Mouse (Mus musculus) testis, adult 2 months (tissue): ENCODE data around the gene Ctsh. TPM values are rescaled to one million over a fixed set of nuclear protein-coding genes. Genes with fewer than 3 reads are reported as not detected.
"Not testable (repeated sequence)": the region's sequence is repeated elsewhere in the genome, so short reads cannot be mapped to it uniquely, and the experiment has no call there.

Source experiments
- H3K27ac ChIP-seq: fragments of 200-500 bp; 2 replicates; pipeline ENCODE4 v1.5.1; 2012; ENCODE audit warnings: low read depth, low read length; ENCODE audit not compliant: control insufficient read depth, insufficient read depth
- H3K27me3 ChIP-seq: fragments of 200-500 bp; 2 replicates; pipeline ENCODE4 v1.6.1; 2012; ENCODE audit warnings: mild to moderate bottlenecking, low read length, moderate library complexity; ENCODE audit not compliant: control insufficient read depth, insufficient read depth
- H3K36me3 ChIP-seq: fragments of 200-500 bp; 2 replicates; pipeline ENCODE4 v1.6.1; 2012; ENCODE audit warnings: mild to moderate bottlenecking, low read length; ENCODE audit not compliant: control insufficient read depth, insufficient read depth
- H3K4me1 ChIP-seq: fragments of 200-500 bp; 2 replicates; pipeline ENCODE4 v1.6.1; 2012; ENCODE audit warnings: low read length; ENCODE audit not compliant: control insufficient read depth, insufficient read depth
- H3K4me3 ChIP-seq: fragments of 200-500 bp; 2 replicates; pipeline ENCODE4 v1.5.1; 2012; ENCODE audit warnings: low read depth, mild to moderate bottlenecking, low read length, moderate library complexity, mixed read lengths; ENCODE audit not compliant: control insufficient read depth
- CTCF ChIP-seq: fragments of 200-500 bp; IDR thresholded peaks from 2 replicates; pipeline ENCODE4 v1.5.1; 2012; ENCODE audit warnings: low read depth, mild to moderate bottlenecking, inconsistent platforms, low read length, moderate library complexity; ENCODE audit not compliant: control insufficient read depth, insufficient read depth, insufficient replicate concordance
- POLR2A ChIP-seq: fragments of 200-500 bp; IDR thresholded peaks from 2 replicates; pipeline ENCODE4 v1.6.1; 2012; ENCODE audit warnings: low read depth, mild to moderate bottlenecking, inconsistent platforms, low read length, moderate library complexity; ENCODE audit not compliant: control insufficient read depth
- polyA plus RNA-seq: library from polyadenylated mRNA; depleted of rRNA; stranded (reverse); fragments of >200 nt; gene quantifications from 2 replicates; pipeline ENCODE4 v1.2.3, GENCODE M21; 2012

The Ctsh gene
- polyA plus RNA-seq, 1 experiment, result 6.5 TPM

DNA sequence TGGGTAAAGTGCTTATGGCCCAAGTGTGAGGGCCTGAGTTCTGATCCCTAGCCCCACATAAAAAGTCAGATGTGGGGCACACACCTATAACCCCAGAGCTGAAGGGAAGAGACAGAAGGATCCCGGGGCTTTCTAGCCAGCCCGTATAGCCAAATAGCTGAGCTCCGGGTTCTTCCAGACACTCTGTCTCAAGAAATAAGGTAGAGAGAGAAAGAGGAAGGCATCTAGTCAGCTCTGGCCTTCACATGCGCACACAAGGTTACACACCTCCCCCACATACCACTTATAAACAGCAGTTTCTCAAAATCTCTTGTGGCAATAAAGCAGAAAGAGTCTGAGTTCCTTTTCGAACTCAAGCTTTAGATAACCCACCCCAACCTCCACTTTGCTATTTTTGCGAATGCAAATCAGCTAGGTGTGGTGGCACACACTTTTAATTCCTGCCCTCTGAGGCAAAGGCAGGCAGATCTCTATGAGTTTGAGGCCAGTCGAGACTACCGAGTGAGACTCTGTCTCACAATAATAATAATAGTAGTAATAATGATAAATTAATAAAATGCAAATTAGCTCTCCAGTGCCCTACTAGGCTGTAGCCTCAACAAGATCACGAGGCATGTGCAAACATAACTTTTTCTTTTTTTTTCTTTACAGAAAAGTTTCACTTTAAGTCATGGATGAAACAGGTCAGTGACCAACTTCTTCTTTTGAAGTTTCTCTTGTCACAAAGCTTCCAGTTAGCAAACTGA, 6.0 kb downstream of the Ctsh start:
- TF ChIP-seq POLR2A, result no peak
- no peak for TF ChIP-seq CTCF
- Histone ChIP-seq H3K4me1 (peaks cover 1% of the 10 kb centered on the region; the same call in 1 of the 2 replicates), H3K27ac (no peak overlapping the region), H3K4me3 (no peak overlapping the region), H3K27me3 (no peaks in the 10 kb centered on the region), H3K36me3 (no peaks in the 10 kb centered on the region)

DNA sequence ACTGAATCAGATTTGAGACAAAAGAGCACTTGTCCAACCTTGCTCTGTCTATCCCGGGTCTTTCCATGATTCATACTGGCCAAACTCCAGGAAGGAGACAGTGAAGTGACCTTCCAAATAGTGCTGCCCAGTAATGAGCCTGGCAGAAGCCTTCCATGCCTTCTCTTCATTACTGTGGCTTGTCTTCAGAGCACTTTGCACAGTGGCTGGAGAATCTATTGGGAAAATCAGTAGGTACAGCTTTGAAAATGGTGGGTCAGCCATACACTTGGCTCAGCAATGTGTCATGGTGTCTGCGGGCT, 6.6 kb downstream of the Ctsh start:
- TF ChIP-seq POLR2A (no peak), CTCF (no peak)
- Histone ChIP-seq H3K4me3 (no peak overlapping the region), H3K36me3 (no peaks in the 10 kb centered on the region), H3K27me3 (no peaks in the 10 kb centered on the region), H3K27ac (no peak overlapping the region), H3K4me1 (no peaks in the 10 kb centered on the region)

DNA sequence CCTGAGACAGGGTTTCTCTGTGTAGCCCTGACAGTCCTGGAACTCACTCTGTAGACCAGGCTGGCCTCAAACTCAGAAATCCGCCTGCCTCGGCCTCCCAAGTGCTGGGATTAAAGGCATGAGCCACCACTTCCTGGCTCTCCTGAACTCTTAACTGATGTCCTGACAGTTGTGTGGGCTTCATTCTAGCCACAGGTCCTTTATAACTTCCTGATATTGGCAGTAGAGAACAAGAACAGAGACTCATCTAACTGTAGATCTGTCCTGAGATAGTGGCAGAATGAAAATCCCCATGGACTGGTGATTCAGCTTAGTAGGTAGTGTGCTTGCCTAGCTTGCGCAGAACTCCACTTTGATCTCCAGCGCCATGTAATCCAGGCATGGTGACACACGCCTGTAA, 7.0 kb downstream of the Ctsh start:
- not testable (repeated sequence) for H3K4me3 ChIP-seq, H3K4me1 ChIP-seq, H3K36me3 ChIP-seq, H3K27me3 ChIP-seq, H3K27ac ChIP-seq

DNA sequence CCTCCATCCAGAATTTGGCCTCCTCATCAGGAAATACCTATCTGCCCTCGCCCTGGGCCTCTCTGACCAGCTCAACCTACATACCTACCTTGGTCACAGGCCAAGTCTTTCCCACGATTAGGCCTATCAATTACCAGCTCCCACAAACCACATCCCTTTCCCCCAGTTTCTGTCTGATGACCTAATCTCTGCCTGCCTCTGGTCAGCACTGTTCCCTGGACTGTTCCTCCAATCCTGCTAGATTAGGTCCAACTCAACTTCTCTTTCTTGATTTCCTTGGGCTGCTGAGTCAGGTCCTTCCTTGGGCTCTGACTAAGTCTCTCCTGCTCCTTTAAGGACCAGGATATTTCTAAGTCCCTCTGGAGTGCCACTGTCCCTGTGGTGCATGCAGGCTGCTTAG, 13.4 kb downstream of the Ctsh start:
- H3K4me3 ChIP-seq, result no peak overlapping the region
- TF ChIP-seq POLR2A (no peak), CTCF (no peak)
- H3K27ac ChIP-seq, result no peak overlapping the region
- H3K4me1 ChIP-seq, result no peaks in the 10 kb centered on the region
- no peaks in the 10 kb centered on the region for H3K27me3 ChIP-seq
- no peaks in the 10 kb centered on the region for H3K36me3 ChIP-seq

DNA sequence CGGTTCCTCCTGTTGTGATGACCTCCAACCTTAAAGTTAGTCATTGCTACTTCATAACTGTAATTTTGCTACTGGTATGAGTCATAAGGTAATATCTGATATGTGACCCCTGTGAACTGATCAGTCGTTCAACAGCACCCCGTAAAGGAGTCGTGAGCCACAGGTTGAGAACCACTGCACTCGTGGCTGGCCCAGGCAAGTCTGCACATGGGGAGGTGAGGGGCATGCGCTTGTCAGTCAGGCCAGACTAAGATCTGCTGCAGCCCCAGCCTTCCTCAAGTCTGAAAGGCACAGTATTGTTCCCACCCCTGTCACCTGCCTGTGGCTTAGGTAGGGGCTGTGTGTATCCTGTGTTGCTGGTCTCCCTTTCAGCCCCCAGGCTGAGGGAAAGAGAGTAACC, 14.8 kb downstream of the Ctsh start:
- H3K36me3 ChIP-seq, result no peaks in the 10 kb centered on the region
- TF ChIP-seq CTCF, result no peak
- TF ChIP-seq POLR2A, result no peak
- no peaks in the 10 kb centered on the region for H3K27me3 ChIP-seq

DNA sequence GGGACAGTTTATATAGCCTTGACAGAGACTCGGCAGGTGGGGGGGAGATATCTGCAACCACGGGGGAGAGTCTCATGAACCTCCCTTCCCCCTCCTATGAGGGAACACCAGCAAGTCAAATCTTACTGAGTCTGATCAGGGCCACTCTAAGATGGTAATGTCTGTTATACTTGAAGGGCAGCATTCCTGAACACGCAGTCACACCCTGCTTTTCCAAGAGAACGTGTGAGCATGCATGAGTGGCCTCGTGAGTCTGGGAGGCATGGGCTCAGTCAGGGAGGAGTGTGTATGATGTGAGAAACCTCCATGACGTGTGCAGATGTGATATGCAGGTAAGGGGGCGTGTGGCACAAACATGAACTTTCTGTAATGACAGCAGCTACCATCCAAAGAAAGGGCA, 15.5 kb downstream of the Ctsh start:
- H3K27ac ChIP-seq, result no peak overlapping the region
- TF ChIP-seq CTCF, result no peak
- no peak for TF ChIP-seq POLR2A
- H3K4me3 ChIP-seq, result no peak overlapping the region
- H3K4me1 ChIP-seq, result no peaks in the 10 kb centered on the region
- H3K36me3 ChIP-seq, result no peaks in the 10 kb centered on the region
- H3K27me3 ChIP-seq, result no peaks in the 10 kb centered on the region

More for the DNA sequence above, 14.8 kb downstream of the Ctsh start:
- H3K4me1 ChIP-seq, result no peaks in the 10 kb centered on the region
- H3K27ac ChIP-seq, result no peak overlapping the region
- no peak overlapping the region for H3K4me3 ChIP-seq

DNA sequence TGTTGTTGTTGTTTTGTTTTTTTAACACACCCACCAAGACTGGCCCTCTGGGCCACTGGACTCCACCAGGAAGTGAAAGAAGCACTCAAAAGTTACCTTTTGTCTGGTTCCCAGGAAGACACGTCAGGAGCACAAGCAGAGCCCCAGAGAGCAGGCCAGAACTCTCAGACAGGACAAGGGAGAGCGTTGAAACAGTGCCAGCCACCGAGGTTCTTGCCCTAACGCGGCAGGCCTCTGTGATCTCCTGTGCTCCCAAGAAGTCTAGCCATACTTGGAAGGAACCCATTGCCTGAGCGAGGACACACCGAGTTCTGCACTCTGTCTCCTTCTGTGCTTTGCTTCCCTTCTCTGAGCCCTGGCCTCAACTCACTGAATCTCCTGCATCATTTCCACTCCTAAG, 16.2 kb downstream of the Ctsh start:
- Histone ChIP-seq H3K36me3 (no peaks in the 10 kb centered on the region), H3K4me1 (no peaks in the 10 kb centered on the region), H3K4me3 (no peak overlapping the region), H3K27me3 (no peaks in the 10 kb centered on the region), H3K27ac (no peak overlapping the region)
- no peak for TF ChIP-seq CTCF
- no peak for TF ChIP-seq POLR2A

DNA sequence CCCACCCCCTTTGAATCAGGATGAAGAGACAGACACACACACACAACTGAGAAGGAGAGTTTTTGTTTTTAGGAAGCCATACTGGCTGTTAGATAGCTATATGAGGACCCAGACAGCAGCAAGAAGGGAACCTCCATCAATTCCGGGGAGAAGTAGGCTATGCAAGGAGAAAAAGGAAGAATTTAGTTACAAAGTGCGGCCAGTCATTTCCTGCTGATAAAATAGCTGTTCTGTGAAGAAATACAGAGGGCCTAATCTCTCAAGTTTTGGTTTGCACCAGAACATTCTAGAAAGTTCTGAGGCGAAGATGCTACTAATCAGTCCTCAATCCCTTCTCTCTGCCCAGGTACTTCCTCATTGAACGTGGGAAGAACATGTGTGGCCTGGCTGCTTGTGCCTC, 21.4 kb downstream of the Ctsh start:
- Histone ChIP-seq H3K27me3 (no peaks in the 10 kb centered on the region), H3K36me3 (no peaks in the 10 kb centered on the region), H3K4me3 (no peak overlapping the region), H3K27ac (no peak overlapping the region), H3K4me1 (no peaks in the 10 kb centered on the region)
- no peak for TF ChIP-seq CTCF
